Mouse (Mus musculus) forebrain, embryonic 14.5 days (tissue): ENCODE data around the gene Dhx30. TPM values are rescaled to one million over a fixed set of nuclear protein-coding genes. Genes with fewer than 3 reads are reported as not detected.
A peak's percentile ranks its signal among the peaks of the same experiment; 100 is the strongest.

Experiments used
- ATAC-seq: fragments of 200-750 bp; cut with Nextera tagmentation; 2 replicates; pipeline ENCODE4 v1.8.0; 2017; ENCODE audit warnings: mild to moderate bottlenecking, moderate library complexity
- DNase-seq: peaks from one replicate; pipeline ENCODE4 v3.0.0-alpha.2; 2015; ENCODE audit warnings: low spot score
- H3K27ac ChIP-seq: fragments of 300-500 bp; sonication (generic); 2 replicates; pipeline ENCODE4 v1.5.1; 2014; ENCODE audit warnings: low read depth, mild to moderate bottlenecking, control low read depth, low read length, moderate library complexity
- H3K27me3 ChIP-seq: fragments of 300-500 bp; sonication (generic); replicated peaks from 2 replicates; pipeline ENCODE4 v1.6.1; 2014; ENCODE audit warnings: low read length, control low read depth, mixed read lengths; ENCODE audit not compliant: control insufficient read depth, insufficient read depth
- H3K36me3 ChIP-seq: fragments of 300-500 bp; sonication (generic); 2 replicates; pipeline ENCODE4 v1.6.1; 2014; ENCODE audit warnings: low read length, control low read depth; ENCODE audit not compliant: control insufficient read depth, insufficient read depth
- H3K4me1 ChIP-seq: fragments of 300-500 bp; sonication (generic); 2 replicates; pipeline ENCODE4 v1.6.1; 2014; ENCODE audit warnings: antibody characterized with exemption, low read length, control low read depth; ENCODE audit not compliant: control insufficient read depth, insufficient read depth
- H3K4me2 ChIP-seq: fragments of 300-500 bp; sonication (generic); 2 replicates; pipeline ENCODE4 v1.6.1; 2014; ENCODE audit warnings: mild to moderate bottlenecking, control low read depth, low read length
- H3K4me3 ChIP-seq: fragments of 300-500 bp; sonication (generic); 2 replicates; pipeline ENCODE4 v1.5.1; 2014; ENCODE audit warnings: low read depth, low read length, control low read depth
- H3K9ac ChIP-seq: fragments of 300-500 bp; sonication (generic); 2 replicates; pipeline ENCODE4 v1.6.1; 2014; ENCODE audit warnings: mild to moderate bottlenecking, low read length, control low read depth, moderate library complexity
- H3K9me3 ChIP-seq: fragments of 300-500 bp; sonication (generic); replicated peaks from 2 replicates; pipeline ENCODE4 v1.6.1; 2016; ENCODE audit warnings: low read length, control low read depth, mixed read lengths; ENCODE audit not compliant: control insufficient read depth
- WGBS: fragments of 180-500 bp; shearing (Covaris S2); extraction: QIAGEN DNeasy Blood & Tissue Kit; methylation state at CpG from one replicate; pipeline ENCODE4 v1.1.7; 2014; 5-methylcytosine and 5-hydroxymethylcytosine counted together
- polyA plus RNA-seq: library from polyadenylated mRNA; unstranded; fragments of >200 nt; fragmentation: Nextera tagmentation; extraction: Ambion mirVana; gene quantifications from 2 replicates; pipeline ENCODE4 v1.2.1, GENCODE M21; 2014

Gene Dhx30
- polyA plus RNA-seq, 1 experiment from 2014 or later, result 163 TPM

- no peaks in the 10 kb centered on the region for H3K27me3 ChIP-seq
- DNase-seq (peak; percentile 94), ATAC-seq (peak; percentile 98)
- peak within 1 kb of the TSS; percentile 88 for H3K4me3 ChIP-seq
- under 1% methylated on average over 79 of the region's 79 CpGs for WGBS
- H3K9ac ChIP-seq, result peak within 1 kb of the TSS; percentile 95
- no peaks in the 10 kb centered on the region for H3K9me3 ChIP-seq
- peaks cover 22% of the 10 kb centered on the region for H3K36me3 ChIP-seq
- peaks cover 13% of the 10 kb centered on the region for H3K4me1 ChIP-seq
- H3K27ac ChIP-seq, result peak within 1 kb of the TSS; percentile 95
- H3K4me2 ChIP-seq, result peak within 1 kb of the TSS; percentile 83
These were observed 452 bp downstream of the Dhx30 start, which contains the start of gene Smarcc1 for GRCm38 (mm10) chr9:110116977-110117778. Gene Smarcc1, plus strand, starts transcription at chr9:110117708.

- Histone ChIP-seq H3K36me3 (peaks cover 29% of the 10 kb centered on the region), H3K4me3 (peak overlapping the region; percentile 88), H3K4me2 (peak overlapping the region; percentile 83), H3K9ac (peak overlapping the region; percentile 95), H3K27ac (peak overlapping the region; percentile 95), H3K4me1 (peaks cover 13% of the 10 kb centered on the region), H3K27me3 (no peaks in the 10 kb centered on the region), H3K9me3 (no peaks in the 10 kb centered on the region)
- WGBS, result 7% methylated on average over 10 of the region's 10 CpGs
- no peak for DNase-seq
- ATAC-seq, result no peak
These were observed 1.2 kb downstream of the Dhx30 start for GRCm38 (mm10) chr9:110116353-110116976.

GRCm38 (mm10) chr9:110100627-110101600, 16.7 kb downstream of the Dhx30 start:
- Histone ChIP-seq H3K4me1 (peaks cover 3% of the 10 kb centered on the region; the same call in 1 of the 2 replicates), H3K9ac (peak overlapping the region; percentile 83), H3K4me2 (peak overlapping the region; percentile 63), H3K27ac (no peak overlapping the region), H3K36me3 (peaks cover 78% of the 10 kb centered on the region), H3K9me3 (no peaks in the 10 kb centered on the region), H3K4me3 (peak overlapping the region; percentile 85), H3K27me3 (no peaks in the 10 kb centered on the region)
- ATAC-seq, result peak; percentile 98
- 3% methylated on average over 41 of the region's 41 CpGs for WGBS
- DNase-seq, result peak; percentile 95

- H3K4me1 ChIP-seq, result peaks cover 3% of the 10 kb centered on the region; the same call in 1 of the 2 replicates
- DNase-seq (no peak), ATAC-seq (no peak)
- peaks cover 74% of the 10 kb centered on the region for H3K36me3 ChIP-seq
- H3K27me3 ChIP-seq, result no peaks in the 10 kb centered on the region
- H3K4me2 ChIP-seq, result no peak overlapping the region
- no peak overlapping the region for H3K9ac ChIP-seq
- WGBS, result 92% methylated on average over 3 of the region's 3 CpGs
- no peak overlapping the region for H3K27ac ChIP-seq
- H3K9me3 ChIP-seq, result no peaks in the 10 kb centered on the region
- H3K4me3 ChIP-seq, result no peak overlapping the region
These were observed 19.8 kb downstream of the Dhx30 start for GRCm38 (mm10) chr9:110097791-110098190.

- no peak overlapping the region for H3K4me2 ChIP-seq
- no peaks in the 10 kb centered on the region for H3K27me3 ChIP-seq
- no peak overlapping the region for H3K9ac ChIP-seq
- no peak overlapping the region for H3K27ac ChIP-seq
- no peaks in the 10 kb centered on the region for H3K9me3 ChIP-seq
- DNase-seq, result no peak
- 95% methylated on average over 4 of the region's 4 CpGs for WGBS
- H3K36me3 ChIP-seq, result peaks cover 91% of the 10 kb centered on the region
- no peak for ATAC-seq
- no peaks in the 10 kb centered on the region for H3K4me1 ChIP-seq
- H3K4me3 ChIP-seq, result no peak overlapping the region
These were observed 22.9 kb downstream of the Dhx30 start for GRCm38 (mm10) chr9:110094761-110095160.

- ATAC-seq (no peak), DNase-seq (no peak)
- no peaks in the 10 kb centered on the region for H3K9me3 ChIP-seq
- no peak overlapping the region for H3K27ac ChIP-seq
- peaks cover 92% of the 10 kb centered on the region for H3K36me3 ChIP-seq
- H3K9ac ChIP-seq, result no peak overlapping the region
- H3K4me1 ChIP-seq, result no peaks in the 10 kb centered on the region
- H3K4me2 ChIP-seq, result no peak overlapping the region
- WGBS, result 82% methylated on average over 4 of the region's 4 CpGs
- no peaks in the 10 kb centered on the region for H3K27me3 ChIP-seq
- H3K4me3 ChIP-seq, result no peak overlapping the region
These were observed 24.3 kb downstream of the Dhx30 start for GRCm38 (mm10) chr9:110093303-110093702.

- Histone ChIP-seq H3K36me3 (peaks cover 97% of the 10 kb centered on the region), H3K9ac (no peak overlapping the region), H3K4me1 (no peaks in the 10 kb centered on the region), H3K27ac (no peak overlapping the region), H3K4me2 (no peak overlapping the region), H3K27me3 (no peaks in the 10 kb centered on the region), H3K9me3 (no peaks in the 10 kb centered on the region), H3K4me3 (no peak overlapping the region)
- DNase-seq, result no peak
- WGBS, result 97% methylated on average over 8 of the region's 8 CpGs
- no peak for ATAC-seq
These were observed 31.9 kb downstream of the Dhx30 start for GRCm38 (mm10) chr9:110085693-110086092.

- Histone ChIP-seq H3K36me3 (peaks cover 97% of the 10 kb centered on the region), H3K27ac (no peak overlapping the region), H3K4me2 (no peak overlapping the region), H3K4me3 (no peak overlapping the region), H3K27me3 (no peaks in the 10 kb centered on the region), H3K4me1 (no peaks in the 10 kb centered on the region), H3K9ac (no peak overlapping the region), H3K9me3 (no peaks in the 10 kb centered on the region)
- WGBS, result 93% methylated on average over 25 of the region's 25 CpGs
- ATAC-seq (no peak; the same call in 1 of the 2 replicates), DNase-seq (no peak)
These were observed 33.2 kb downstream of the Dhx30 start for GRCm38 (mm10) chr9:110084201-110084964.
